Mouse (Mus musculus): ENCODE results near the gene Zkscan1.

Zkscan1 gene

GRCm38 (mm10) chr5:138094474-138094873 is 9.6 kb downstream of the Zkscan1 start:
- TF ChIP-seq GATA4 (IDR thresholded peaks at IDR 0.05; ENCODE audit: insufficient replicate concordance, low read length) = no peak

GRCm38 (mm10) chr5:138104976-138105375 is 20.1 kb downstream of the Zkscan1 start:
- TF ChIP-seq GATA4 (IDR thresholded peaks at IDR 0.05; ENCODE audit: insufficient replicate concordance, low read length) = no peak

- no peak for TF ChIP-seq GATA4 (IDR thresholded peaks at IDR 0.05; ENCODE audit: insufficient replicate concordance, low read length)
Measured at GRCm38 (mm10) chr5:138107130-138107529, 22.2 kb downstream of the Zkscan1 start.

GRCm38 (mm10) chr5:138116255-138117198 is 31.6 kb downstream of the Zkscan1 start, which contains the start of gene Zscan21:
TSS of gene Zscan21 (plus strand) at chr5:138116903.
- no peak; the same call in 1 of the 2 replicates for TF ChIP-seq GATA4 (IDR thresholded peaks at IDR 0.05; ENCODE audit: insufficient replicate concordance, low read length)

GRCm38 (mm10) chr5:138117199-138118015 is 32.5 kb downstream of the Zkscan1 start:
- TF ChIP-seq GATA4 (IDR thresholded peaks at IDR 0.05; ENCODE audit: insufficient replicate concordance, low read length) = no peak

- no peak for TF ChIP-seq GATA4 (IDR thresholded peaks at IDR 0.05; ENCODE audit: insufficient replicate concordance, low read length)
Measured at GRCm38 (mm10) chr5:138118041-138118440, 33.2 kb downstream of the Zkscan1 start.

GRCm38 (mm10) chr5:138132425-138133064 is 47.7 kb downstream of the Zkscan1 start:
- TF ChIP-seq GATA4 (IDR thresholded peaks at IDR 0.05; ENCODE audit: insufficient replicate concordance, low read length) = no peak

- no peak for TF ChIP-seq GATA4 (IDR thresholded peaks at IDR 0.05; ENCODE audit: insufficient replicate concordance, low read length)
Measured at GRCm38 (mm10) chr5:138137257-138137656, 52.4 kb downstream of the Zkscan1 start.

- TF ChIP-seq GATA4 (IDR thresholded peaks at IDR 0.05; ENCODE audit: insufficient replicate concordance, low read length) = no peak
Measured at GRCm38 (mm10) chr5:138137935-138138549, 53.2 kb downstream of the Zkscan1 start.

GRCm38 (mm10) chr5:138138585-138138984 is 53.7 kb downstream of the Zkscan1 start:
- TF ChIP-seq GATA4 (IDR thresholded peaks at IDR 0.05; ENCODE audit: insufficient replicate concordance, low read length) = no peak

GRCm38 (mm10) chr5:138154390-138154789 is 69.5 kb downstream of the Zkscan1 start:
- TF ChIP-seq GATA4 (IDR thresholded peaks at IDR 0.05; ENCODE audit: insufficient replicate concordance, low read length) = 0 out of 2 replicates have a peak, but pooled peaks have one; percentile 27

- no peak for TF ChIP-seq GATA4 (IDR thresholded peaks at IDR 0.05; ENCODE audit: insufficient replicate concordance, low read length)
Measured at GRCm38 (mm10) chr5:138155443-138155976, 70.6 kb downstream of the Zkscan1 start, which contains the start of gene Zfp113. TSS of gene Zfp113 (minus strand) at chr5:138155744.

All from liver, adult (tissue).